Mouse (Mus musculus) gastrocnemius, postnatal 10 days (tissue): ENCODE results near the gene Abca14. TPM values are rescaled to one million over a fixed set of nuclear protein-coding genes. Genes with fewer than 3 reads are reported as not detected.
"Not testable (repeated sequence)": the region's sequence is repeated elsewhere in the genome, so short reads cannot be mapped to it uniquely, and the experiment has no call there.

ENCODE experiments used
- DNase-seq: peaks from one replicate; pipeline ENCODE4 v3.0.0; 2021; ENCODE audit warnings: mixed read lengths
- total RNA-seq, 2 experiments: library from RNA; stranded (reverse); gene quantifications; 2 replicates each; pipeline ENCODE4 v1.2.3; 2021

Abca14 gene
- total RNA-seq, 2 experiments from 2014 or later: not detected

GRCm38 (mm10) chr7:120201771-120202170 lies 2.0 kb upstream of the Abca14 start, which contains the start of gene Crym:
TSS of gene Crym (minus strand) at chr7:120202111.
- no peak for DNase-seq

DNA sequence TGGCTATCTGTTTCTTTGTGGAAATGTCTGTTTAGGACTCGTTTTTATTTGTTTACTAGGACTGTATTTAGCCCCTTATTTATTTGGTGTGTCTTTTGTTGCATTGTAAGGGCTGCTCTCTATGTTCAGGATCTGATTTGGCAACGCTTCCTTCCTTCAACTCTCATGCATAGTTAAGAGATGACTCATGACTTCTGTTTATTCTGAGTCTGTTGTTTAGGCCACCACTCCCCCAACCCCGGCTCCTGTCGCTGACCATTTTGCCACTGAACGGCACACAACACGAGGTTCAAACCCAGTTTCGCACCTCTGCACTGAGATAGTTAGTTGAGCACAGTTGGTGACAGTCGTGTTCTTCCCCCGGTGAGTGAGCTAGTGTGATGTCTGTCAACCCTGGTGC lies 2.2 kb downstream of the Abca14 start:
- no peak for DNase-seq

DNA sequence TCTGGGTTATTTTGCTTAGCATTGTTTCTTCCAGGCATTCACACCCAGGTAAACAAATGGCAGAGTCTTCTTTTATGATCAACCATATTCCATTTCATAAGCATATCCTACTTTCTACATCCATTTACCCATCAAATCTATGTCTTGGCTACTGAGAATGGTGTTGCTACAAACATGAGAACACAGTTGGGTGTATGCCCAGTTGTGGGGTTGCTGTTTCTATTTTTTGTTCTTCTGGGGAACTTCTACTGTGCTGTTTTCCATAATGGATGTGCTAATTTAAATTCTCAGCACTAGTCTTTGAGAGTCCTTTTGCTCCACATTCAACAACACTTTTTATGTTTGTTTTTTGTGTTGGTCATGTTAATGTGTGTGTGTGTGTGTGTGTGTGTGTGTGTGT lies 24.8 kb downstream of the Abca14 start:
- no peak for DNase-seq

DNA sequence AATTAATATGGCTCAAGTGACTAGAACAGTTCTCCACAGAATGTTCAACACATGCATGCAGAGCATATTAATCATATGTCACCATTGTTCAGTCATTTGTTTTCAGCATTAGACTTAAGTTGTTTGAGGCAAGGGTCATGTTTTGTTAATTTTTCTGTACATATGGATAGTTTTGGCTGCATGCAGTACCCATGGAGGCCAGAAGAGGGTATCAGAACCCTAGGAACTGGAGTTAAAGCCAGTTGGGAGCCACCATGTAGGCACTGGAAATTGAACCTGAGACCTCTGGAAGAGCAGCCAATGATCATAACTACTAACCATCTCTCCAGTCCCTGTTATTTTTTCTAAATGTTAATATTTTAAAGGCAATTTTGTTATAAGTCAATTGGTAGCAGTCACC lies 37.3 kb downstream of the Abca14 start:
- no peak for DNase-seq

DNA sequence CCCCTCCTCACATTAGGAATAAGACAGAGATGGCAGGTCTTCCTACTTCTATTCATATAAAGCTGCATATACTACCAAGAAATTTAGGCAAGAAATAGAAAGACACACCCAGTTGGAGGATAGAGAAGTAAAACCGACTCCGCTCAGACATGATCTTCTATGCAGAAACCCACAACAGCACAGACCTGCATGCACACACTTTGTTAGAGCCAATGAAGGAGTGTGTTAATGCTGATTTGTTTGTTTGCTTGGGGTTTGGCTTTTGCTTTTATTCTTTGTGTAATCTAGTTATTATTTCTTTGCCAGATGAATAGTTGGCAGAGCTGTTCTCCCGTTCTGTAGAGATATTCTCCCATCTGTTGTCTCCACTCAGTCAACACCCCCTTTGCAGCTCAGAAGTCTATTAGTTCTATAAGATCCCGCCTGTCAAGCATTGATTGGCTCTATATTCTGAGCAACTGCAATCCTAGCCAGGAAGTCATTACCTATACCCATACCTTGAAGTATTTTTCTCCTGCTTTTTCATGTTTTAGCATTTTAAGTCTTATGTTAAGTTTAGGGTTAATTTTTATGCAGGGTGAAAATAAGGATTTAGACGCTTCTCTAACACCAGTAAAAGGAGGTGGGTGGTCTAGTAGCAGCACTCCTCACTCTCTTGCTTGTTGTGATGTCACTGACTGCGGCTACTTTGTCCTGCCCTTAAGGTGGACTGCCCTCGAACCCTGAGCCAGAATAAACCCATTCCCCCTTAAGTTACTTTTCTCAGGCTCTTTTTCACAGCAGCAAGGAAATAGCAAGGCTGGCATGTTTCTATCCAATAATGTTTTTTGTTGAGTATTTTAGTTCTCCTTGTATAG lies 67.6 kb downstream of the Abca14 start:
- no peak for DNase-seq

DNA sequence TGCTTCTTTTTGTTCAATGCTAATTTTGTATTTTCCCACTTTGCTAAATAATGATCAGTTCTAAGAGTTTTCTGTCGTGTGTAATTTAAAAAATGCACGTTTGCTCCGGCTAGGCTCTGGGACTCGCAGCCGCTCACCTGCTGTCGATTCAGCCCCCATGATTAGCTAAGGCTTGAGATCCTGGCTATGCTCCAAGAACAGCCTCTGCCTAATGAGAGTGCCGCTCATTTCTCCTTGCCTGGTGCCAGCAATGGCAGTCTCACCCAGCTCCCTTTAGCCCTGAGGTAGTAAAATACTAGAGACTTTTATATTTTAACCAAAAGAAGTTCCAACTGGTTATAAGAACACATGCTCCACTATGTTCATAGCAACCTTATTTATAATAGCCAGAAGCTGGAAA lies 68.3 kb downstream of the Abca14 start:
- DNase-seq: no peak

GRCm38 (mm10) chr7:120285286-120285685 lies 81.5 kb downstream of the Abca14 start:
- DNase-seq: no peak

DNA sequence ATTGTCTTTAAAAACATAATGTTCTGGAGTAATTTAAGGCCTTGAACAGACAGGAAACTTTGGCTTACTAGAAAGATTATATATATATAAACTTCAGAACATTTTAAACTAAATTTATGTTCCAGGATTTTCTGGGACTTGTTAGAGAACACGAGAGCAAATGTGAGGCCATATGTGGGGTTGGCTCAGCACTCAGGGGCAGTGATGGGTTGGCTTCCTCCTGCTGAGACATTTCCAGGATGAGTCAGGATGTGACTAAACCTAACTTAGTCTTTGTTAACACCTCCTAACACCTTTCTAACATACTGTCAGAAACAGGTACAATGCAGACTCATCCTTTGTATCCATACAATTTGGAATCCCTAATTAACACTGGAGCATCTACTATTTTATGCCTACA lies 112.3 kb downstream of the Abca14 start:
- no peak for DNase-seq

GRCm38 (mm10) chr7:120322963-120323362 lies 119.2 kb downstream of the Abca14 start:
- no peak for DNase-seq

DNA sequence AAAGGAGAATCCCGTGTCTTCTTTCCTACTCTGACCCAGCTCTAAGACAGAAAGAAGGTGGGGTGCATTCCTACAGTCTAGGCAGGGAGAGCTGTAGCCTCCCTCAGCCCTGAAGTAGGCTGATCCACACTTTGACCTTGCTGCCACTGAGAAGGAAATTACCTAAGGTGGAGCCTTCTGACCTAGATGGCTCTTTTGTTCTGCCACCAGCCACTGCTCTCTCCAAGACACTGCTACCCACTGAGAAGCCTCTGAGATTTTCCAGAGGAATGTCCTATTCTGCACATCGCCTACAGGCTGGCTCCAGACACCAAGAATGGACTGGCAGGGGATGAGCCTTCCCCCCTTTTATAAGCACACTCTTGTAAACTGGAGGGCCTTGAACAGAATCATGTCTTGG lies 122.2 kb downstream of the Abca14 start:
- not testable (repeated sequence) for DNase-seq

DNA sequence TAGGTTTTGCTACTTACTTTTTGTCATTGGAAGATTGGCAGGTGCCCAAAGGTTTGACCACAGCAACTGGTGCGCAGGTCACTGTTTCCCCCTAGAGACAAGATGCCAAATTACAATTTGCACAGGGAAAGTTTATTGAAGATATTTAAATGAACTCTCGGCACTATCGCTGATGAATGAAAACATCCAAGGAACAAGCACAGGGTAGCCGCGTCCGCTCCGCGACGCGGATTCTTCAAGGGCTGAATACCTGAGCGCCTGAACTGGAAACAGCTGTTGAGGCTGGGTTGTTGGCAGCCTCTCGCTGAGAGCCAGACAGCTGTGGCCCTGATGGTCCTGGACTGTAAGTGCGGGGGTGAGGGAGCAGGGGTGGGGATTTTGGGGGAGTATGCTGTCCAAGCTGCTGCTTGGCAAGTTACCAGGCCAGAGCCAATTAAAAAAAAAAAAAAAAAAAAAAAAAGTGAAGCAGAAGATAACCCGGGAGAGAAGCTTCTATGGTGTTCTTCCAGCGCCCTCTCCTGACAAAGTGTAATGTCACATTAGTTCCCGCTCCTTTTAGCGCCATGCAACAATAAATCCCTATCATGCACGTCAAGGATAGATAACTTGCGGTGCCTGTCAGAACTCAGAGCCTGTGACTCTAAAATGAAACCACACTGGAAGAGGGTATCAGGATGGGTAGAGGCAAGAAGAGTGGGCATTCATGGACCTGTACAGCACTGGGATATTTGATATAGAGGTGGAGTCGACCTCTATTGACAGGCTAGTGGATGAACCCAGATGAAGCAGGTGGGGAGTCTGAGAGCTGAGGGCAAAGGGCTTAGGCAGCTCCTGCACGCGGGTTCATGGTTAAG lies 123.7 kb downstream of the Abca14 start:
- DNase-seq: peak; percentile 3

DNA sequence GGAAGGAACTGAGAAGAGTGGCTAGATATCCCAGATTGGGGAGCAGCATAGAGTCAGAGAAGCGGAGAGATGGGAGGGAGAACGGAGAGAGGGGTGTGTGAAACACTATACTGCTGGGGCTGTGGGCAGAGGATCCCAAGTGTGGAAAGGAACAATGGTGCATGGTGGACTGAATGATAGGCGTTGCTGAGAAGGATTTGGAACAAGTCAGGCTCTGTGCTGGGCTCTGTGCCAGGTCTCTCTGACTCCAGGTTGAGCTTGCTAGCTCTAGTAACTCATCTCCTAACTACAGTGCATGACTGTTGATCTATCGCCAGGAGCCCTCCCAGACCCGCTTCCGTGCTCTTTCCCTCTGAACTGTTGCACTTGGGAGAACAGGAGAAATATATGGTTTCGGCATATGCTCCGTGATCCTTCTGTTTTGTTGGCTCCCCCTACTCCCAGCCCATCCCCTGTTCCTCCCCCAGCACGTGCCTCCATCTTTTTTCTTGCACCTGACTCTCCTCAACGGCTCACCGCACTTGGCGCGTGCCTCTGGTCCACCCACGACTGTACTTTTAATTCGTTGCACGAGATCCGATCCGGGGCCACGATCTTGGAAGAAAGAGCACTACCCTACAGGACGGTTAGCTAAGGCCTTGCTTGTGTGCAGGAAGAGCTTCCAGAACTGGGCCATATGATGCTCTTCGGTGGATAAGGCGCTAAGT lies 124.5 kb downstream of the Abca14 start, which contains the start of gene Abca15:
Gene Abca15, plus strand, starts transcription at position 584 of the 707 bp plus-strand sequence.
- peak; percentile 23 for DNase-seq

- peak; percentile 2 for DNase-seq
Measured at GRCm38 (mm10) chr7:120361159-120361558, 157.4 kb downstream of the Abca14 start.

Other genes with a start within 250 kb of the Abca14 start
- gene Dnah3, start 108.7 kb upstream of the Abca14 start, total RNA-seq: not detected
- gene Tmem159, start 101.6 kb upstream of the Abca14 start, total RNA-seq: 1 to 10 TPM; 8.0 to 8.4 TPM
- under 1 TPM; 0.35 to 0.59 TPM for gene Zp2, start 58.7 kb upstream of the Abca14 start, total RNA-seq
- gene Anks4b, start 30.1 kb upstream of the Abca14 start, total RNA-seq: under 1 TPM in 1 of 2 experiments, not detected in 1; 0.07 TPM
- 10 to 100 TPM; 11.9 to 13.0 TPM for gene Crym, start 1.9 kb upstream of the Abca14 start, total RNA-seq
- not detected for gene Abca15, start 124.7 kb downstream of the Abca14 start, total RNA-seq
- not detected for gene Abca16, start 205.7 kb downstream of the Abca14 start, total RNA-seq